Mouse (Mus musculus) midbrain, embryonic 12.5 days (tissue): ENCODE results near the gene Pard3b. TPM values are rescaled to one million over a fixed set of nuclear protein-coding genes. Genes with fewer than 3 reads are reported as not detected.

Experiments
- ATAC-seq: fragments of 200-750 bp; cut with Nextera tagmentation; 2 replicates; pipeline ENCODE4 v1.8.0; 2017; ENCODE audit warnings: low read depth, moderate TSS enrichment, moderate library complexity; ENCODE audit not compliant: low FRiP score
- H3K27ac ChIP-seq: fragments of 300-500 bp; sonication (generic); replicated peaks from 2 replicates; pipeline ENCODE4 v1.5.1; 2016; ENCODE audit warnings: mild to moderate bottlenecking
- H3K27me3 ChIP-seq: fragments of 300-500 bp; sonication (generic); 2 replicates; pipeline ENCODE4 v1.6.1; 2016; ENCODE audit warnings: mild to moderate bottlenecking
- H3K36me3 ChIP-seq: fragments of 300-500 bp; sonication (generic); 2 replicates; pipeline ENCODE4 v1.6.1; 2016
- H3K4me1 ChIP-seq: fragments of 300-500 bp; sonication (generic); 2 replicates; pipeline ENCODE4 v1.6.1; 2016
- H3K4me2 ChIP-seq: fragments of 300-500 bp; sonication (generic); replicated peaks from 2 replicates; pipeline ENCODE4 v1.6.1; 2016; ENCODE audit warnings: mild to moderate bottlenecking, moderate library complexity
- H3K4me3 ChIP-seq: fragments of 300-500 bp; sonication (generic); 2 replicates; pipeline ENCODE4 v1.5.1; 2016; ENCODE audit warnings: mild to moderate bottlenecking
- H3K9ac ChIP-seq: fragments of 300-500 bp; sonication (generic); replicated peaks from 2 replicates; pipeline ENCODE4 v1.6.1; 2016; ENCODE audit warnings: mild to moderate bottlenecking, moderate library complexity
- H3K9me3 ChIP-seq: fragments of 300-500 bp; sonication (generic); 2 replicates; pipeline ENCODE4 v1.6.1; 2016; ENCODE audit warnings: mild to moderate bottlenecking
- WGBS: fragments of 180-500 bp; shearing (Covaris S2); methylation state at CpG from one replicate; pipeline ENCODE4 v1.1.7; 2016; 5-methylcytosine and 5-hydroxymethylcytosine counted together
- polyA plus RNA-seq: library from polyadenylated mRNA; unstranded; fragments of >200 nt; fragmentation: Nextera tagmentation; extraction: Ambion mirVana; gene quantifications from 2 replicates; pipeline ENCODE4 v1.2.1, GENCODE M21; 2016

The Pard3b gene
- polyA plus RNA-seq, 1 experiment from 2014 or later: 18.5 TPM

- 88% methylated on average over 10 of the region's 10 CpGs for WGBS
- Histone ChIP-seq H3K4me1 (no peaks in the 10 kb centered on the region), H3K4me3 (no peak overlapping the region), H3K27me3 (no peaks in the 10 kb centered on the region), H3K4me2 (no peak overlapping the region), H3K27ac (no peak overlapping the region), H3K36me3 (no peaks in the 10 kb centered on the region), H3K9ac (no peak overlapping the region), H3K9me3 (no peaks in the 10 kb centered on the region)
- ATAC-seq: no peak
Measured at GRCm38 (mm10) chr1:62532426-62533126, 894.0 kb downstream of the Pard3b start.

- Histone ChIP-seq H3K36me3 (no peaks in the 10 kb centered on the region), H3K27me3 (no peaks in the 10 kb centered on the region), H3K27ac (no peak overlapping the region), H3K4me2 (no peak overlapping the region), H3K9me3 (no peaks in the 10 kb centered on the region), H3K9ac (no peak overlapping the region), H3K4me3 (no peak overlapping the region), H3K4me1 (no peaks in the 10 kb centered on the region)
- ATAC-seq: no peak
- 91% methylated on average over 4 of the region's 4 CpGs for WGBS
Measured at GRCm38 (mm10) chr1:62548953-62549352, 910.3 kb downstream of the Pard3b start.

- 60% methylated on average over 2 of the region's 2 CpGs for WGBS
- no peak for ATAC-seq
- H3K36me3 ChIP-seq: no peaks in the 10 kb centered on the region
- no peak overlapping the region for H3K4me3 ChIP-seq
- H3K9me3 ChIP-seq: no peaks in the 10 kb centered on the region
- no peak overlapping the region for H3K4me2 ChIP-seq
- H3K4me1 ChIP-seq: no peaks in the 10 kb centered on the region
- H3K27me3 ChIP-seq: no peaks in the 10 kb centered on the region
- no peak overlapping the region for H3K27ac ChIP-seq
- no peak overlapping the region for H3K9ac ChIP-seq
Measured at GRCm38 (mm10) chr1:62550546-62550945, 911.9 kb downstream of the Pard3b start.

GRCm38 (mm10) chr1:62551516-62551915 is 912.9 kb downstream of the Pard3b start:
- H3K4me3 ChIP-seq: no peak overlapping the region

GRCm38 (mm10) chr1:62555838-62556237 is 917.2 kb downstream of the Pard3b start:
- H3K36me3 ChIP-seq: no peaks in the 10 kb centered on the region
- WGBS: 38% methylated on average over 1 of the region's 1 CpGs
- H3K4me1 ChIP-seq: no peaks in the 10 kb centered on the region
- no peak overlapping the region for H3K4me2 ChIP-seq
- H3K4me3 ChIP-seq: no peak overlapping the region
- no peak overlapping the region for H3K27ac ChIP-seq
- no peak overlapping the region for H3K9ac ChIP-seq
- H3K9me3 ChIP-seq: no peaks in the 10 kb centered on the region
- ATAC-seq: no peak
- no peaks in the 10 kb centered on the region for H3K27me3 ChIP-seq

More at GRCm38 (mm10) chr1:62551516-62551915, 912.9 kb downstream of the Pard3b start:
- ATAC-seq: no peak
- Histone ChIP-seq H3K9ac (no peak overlapping the region), H3K9me3 (no peaks in the 10 kb centered on the region), H3K4me2 (no peak overlapping the region), H3K4me1 (no peaks in the 10 kb centered on the region), H3K27ac (no peak overlapping the region), H3K27me3 (no peaks in the 10 kb centered on the region), H3K36me3 (no peaks in the 10 kb centered on the region)
- 82% methylated on average over 6 of the region's 6 CpGs for WGBS

- WGBS: 77% methylated on average over 7 of the region's 7 CpGs
- Histone ChIP-seq H3K4me1 (peaks cover 10% of the 10 kb centered on the region; the same call in 1 of the 2 replicates), H3K27ac (no peak overlapping the region), H3K9me3 (no peaks in the 10 kb centered on the region), H3K9ac (no peak overlapping the region), H3K36me3 (no peaks in the 10 kb centered on the region), H3K4me3 (no peak overlapping the region), H3K27me3 (no peaks in the 10 kb centered on the region), H3K4me2 (no peak overlapping the region)
- ATAC-seq: no peak
Measured at GRCm38 (mm10) chr1:62562987-62563386, 924.4 kb downstream of the Pard3b start.

GRCm38 (mm10) chr1:62564245-62565119 is 925.9 kb downstream of the Pard3b start:
- Histone ChIP-seq H3K27ac (peak overlapping the region; percentile 39), H3K4me3 (no peak overlapping the region), H3K9me3 (no peaks in the 10 kb centered on the region), H3K4me2 (peak overlapping the region; percentile 25), H3K9ac (no peak overlapping the region), H3K4me1 (peaks cover 10% of the 10 kb centered on the region; the same call in 1 of the 2 replicates), H3K36me3 (no peaks in the 10 kb centered on the region), H3K27me3 (no peaks in the 10 kb centered on the region)
- peak; percentile 54 for ATAC-seq
- WGBS: 22% methylated on average over 13 of the region's 13 CpGs

GRCm38 (mm10) chr1:62565120-62565809 is 926.6 kb downstream of the Pard3b start:
- Histone ChIP-seq H3K27me3 (no peaks in the 10 kb centered on the region), H3K4me1 (peaks cover 10% of the 10 kb centered on the region; the same call in 1 of the 2 replicates), H3K9ac (no peak overlapping the region), H3K27ac (peak overlapping the region; percentile 39), H3K9me3 (no peaks in the 10 kb centered on the region), H3K4me3 (no peak overlapping the region), H3K4me2 (peak overlapping the region; percentile 25), H3K36me3 (no peaks in the 10 kb centered on the region)
- WGBS: 78% methylated on average over 9 of the region's 9 CpGs
- 0 out of 2 replicates have a peak, but pooled peaks have one; percentile 16 for ATAC-seq

GRCm38 (mm10) chr1:62566596-62566995 is 928.0 kb downstream of the Pard3b start:
- 17% methylated on average over 4 of the region's 4 CpGs for WGBS

GRCm38 (mm10) chr1:62576939-62577590 is 938.4 kb downstream of the Pard3b start:
- H3K36me3 ChIP-seq: no peaks in the 10 kb centered on the region
- no peak overlapping the region for H3K4me2 ChIP-seq
- no peak overlapping the region for H3K9ac ChIP-seq
- 73% methylated on average over 3 of the region's 3 CpGs for WGBS
- no peaks in the 10 kb centered on the region for H3K27me3 ChIP-seq
- no peak for ATAC-seq
- H3K27ac ChIP-seq: no peak overlapping the region
- 0 out of 2 replicates have a peak, but pooled peaks cover 2% of the 10 kb centered on the region for H3K4me1 ChIP-seq
- no peaks in the 10 kb centered on the region for H3K9me3 ChIP-seq
- H3K4me3 ChIP-seq: no peak overlapping the region

More at GRCm38 (mm10) chr1:62566596-62566995, 928.0 kb downstream of the Pard3b start:
- Histone ChIP-seq H3K4me3 (no peak overlapping the region), H3K27me3 (no peaks in the 10 kb centered on the region), H3K9ac (no peak overlapping the region), H3K36me3 (no peaks in the 10 kb centered on the region), H3K27ac (no peak overlapping the region), H3K4me2 (no peak overlapping the region), H3K9me3 (no peaks in the 10 kb centered on the region), H3K4me1 (peaks cover 10% of the 10 kb centered on the region; the same call in 1 of the 2 replicates)
- no peak for ATAC-seq

GRCm38 (mm10) chr1:62579024-62579765 is 940.6 kb downstream of the Pard3b start:
- Histone ChIP-seq H3K27ac (no peak overlapping the region), H3K27me3 (no peaks in the 10 kb centered on the region), H3K9me3 (no peaks in the 10 kb centered on the region), H3K4me2 (no peak overlapping the region), H3K36me3 (no peaks in the 10 kb centered on the region), H3K4me3 (no peak overlapping the region), H3K4me1 (0 out of 2 replicates have a peak, but pooled peaks cover 2% of the 10 kb centered on the region), H3K9ac (no peak overlapping the region)
- no peak for ATAC-seq
- 76% methylated on average over 7 of the region's 7 CpGs for WGBS
